Mouse (Mus musculus): ENCODE results near the gene Tdp1. TPM values are rescaled to one million over a fixed set of nuclear protein-coding genes. Genes with fewer than 3 reads are reported as not detected.

The Tdp1 gene
- polyA plus RNA-seq, 1 experiment from 2014 or later = 21.2 TPM

DNA sequence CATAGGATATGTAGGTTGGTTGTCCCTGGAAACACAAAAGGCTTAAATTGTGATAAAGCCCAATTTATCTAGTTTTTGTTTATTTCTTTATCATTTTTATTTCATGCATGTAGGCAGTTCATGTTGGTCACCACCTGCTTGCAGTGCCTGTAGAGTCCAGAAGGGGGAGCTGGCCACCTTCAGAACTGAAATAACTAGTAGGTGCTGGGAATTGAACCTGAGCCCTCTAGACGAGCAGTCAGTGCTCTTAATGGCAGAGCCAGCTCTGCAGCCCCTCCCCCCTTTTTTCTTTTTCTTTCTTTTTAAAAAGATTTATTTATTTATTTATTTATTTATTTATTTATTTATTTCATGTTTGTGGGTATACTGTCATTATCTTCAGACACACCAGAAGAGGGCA, 89.3 kb downstream of the Tdp1 start:
- WGBS = 82% methylated on average over 1 of the region's 1 CpGs
- no peak for ATAC-seq (replicated peaks; ENCODE audit: insufficient number of reproducible peaks, insufficient read depth, low FRiP score, low read depth)
- Histone ChIP-seq H3K9ac (no peak overlapping the region), H3K36me3 (no peaks in the 10 kb centered on the region), H3K4me3 (no peak overlapping the region), H3K4me1 (replicated peaks) (no peaks in the 10 kb centered on the region), H3K27me3 (peaks cover 15% of the 10 kb centered on the region), H3K9me3 (replicated peaks) (no peaks in the 10 kb centered on the region), H3K27ac (no peak overlapping the region), H3K4me2 (no peak overlapping the region)

- Histone ChIP-seq H3K9me3 (replicated peaks) (no peaks in the 10 kb centered on the region), H3K4me3 (no peak overlapping the region), H3K36me3 (no peaks in the 10 kb centered on the region), H3K27ac (no peak overlapping the region), H3K4me2 (no peak overlapping the region), H3K27me3 (no peaks in the 10 kb centered on the region), H3K4me1 (replicated peaks) (no peaks in the 10 kb centered on the region), H3K9ac (no peak overlapping the region)
- 62% methylated on average over 4 of the region's 4 CpGs for WGBS
- no peak for ATAC-seq (replicated peaks; ENCODE audit: insufficient number of reproducible peaks, insufficient read depth, low FRiP score, low read depth)
Observed at GRCm38 (mm10) chr12:99979541-99979940, 95.2 kb downstream of the Tdp1 start.

GRCm38 (mm10) chr12:99986797-99987196, 102.5 kb downstream of the Tdp1 start:
- Histone ChIP-seq H3K27ac (no peak overlapping the region), H3K9ac (no peak overlapping the region), H3K4me3 (no peak overlapping the region), H3K36me3 (no peaks in the 10 kb centered on the region), H3K4me2 (no peak overlapping the region), H3K27me3 (no peaks in the 10 kb centered on the region), H3K4me1 (replicated peaks) (no peaks in the 10 kb centered on the region), H3K9me3 (replicated peaks) (no peaks in the 10 kb centered on the region)
- WGBS = 85% methylated on average over 5 of the region's 5 CpGs
- ATAC-seq (replicated peaks; ENCODE audit: insufficient number of reproducible peaks, insufficient read depth, low FRiP score, low read depth) = no peak

DNA sequence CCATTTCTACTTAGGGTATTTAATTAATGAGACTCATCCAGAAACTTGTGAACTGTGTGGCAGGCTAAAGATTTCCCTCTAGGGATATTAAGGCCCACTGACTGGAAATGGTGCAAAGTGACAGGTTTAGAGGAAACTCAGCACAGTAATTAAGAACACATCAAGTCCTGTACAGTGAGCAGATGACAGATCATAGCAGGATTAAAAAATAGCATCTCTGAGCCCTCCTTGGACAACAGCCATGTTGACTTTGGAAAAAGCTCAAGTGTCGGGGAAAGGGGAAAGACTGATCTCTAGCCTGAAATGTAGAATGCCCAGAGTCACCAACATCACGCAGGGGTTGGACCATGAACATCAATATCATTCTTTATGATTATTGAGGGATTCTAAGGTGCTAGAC, 103.8 kb downstream of the Tdp1 start:
- no peak for ATAC-seq (replicated peaks; ENCODE audit: insufficient number of reproducible peaks, insufficient read depth, low FRiP score, low read depth)
- 60% methylated on average over 2 of the region's 2 CpGs for WGBS
- no peak overlapping the region for H3K4me3 ChIP-seq
- H3K27ac ChIP-seq = no peak overlapping the region
- no peaks in the 10 kb centered on the region for H3K27me3 ChIP-seq
- H3K9ac ChIP-seq = no peak overlapping the region
- H3K4me2 ChIP-seq = no peak overlapping the region
- H3K36me3 ChIP-seq = no peaks in the 10 kb centered on the region
- H3K9me3 ChIP-seq (replicated peaks) = no peaks in the 10 kb centered on the region
- H3K4me1 ChIP-seq (replicated peaks) = no peaks in the 10 kb centered on the region

- H3K36me3 ChIP-seq = no peaks in the 10 kb centered on the region
- H3K4me3 ChIP-seq = no peak overlapping the region
- H3K4me2 ChIP-seq = no peak overlapping the region
- H3K4me1 ChIP-seq (replicated peaks) = no peaks in the 10 kb centered on the region
- H3K9ac ChIP-seq = no peak overlapping the region
- no peaks in the 10 kb centered on the region for H3K27me3 ChIP-seq
- ATAC-seq (replicated peaks; ENCODE audit: insufficient number of reproducible peaks, insufficient read depth, low FRiP score, low read depth) = no peak
- no peaks in the 10 kb centered on the region for H3K9me3 ChIP-seq (replicated peaks)
- H3K27ac ChIP-seq = no peak overlapping the region
- WGBS = 85% methylated on average over 11 of the region's 11 CpGs
Observed at GRCm38 (mm10) chr12:99992362-99992862, 108.1 kb downstream of the Tdp1 start.

GRCm38 (mm10) chr12:99993146-99993890, 109.0 kb downstream of the Tdp1 start:
- Histone ChIP-seq H3K4me3 (no peak overlapping the region), H3K27ac (no peak overlapping the region), H3K9me3 (replicated peaks) (no peaks in the 10 kb centered on the region), H3K27me3 (no peaks in the 10 kb centered on the region), H3K36me3 (no peaks in the 10 kb centered on the region), H3K4me2 (no peak overlapping the region), H3K9ac (no peak overlapping the region), H3K4me1 (replicated peaks) (no peaks in the 10 kb centered on the region)
- ATAC-seq (replicated peaks; ENCODE audit: insufficient number of reproducible peaks, insufficient read depth, low FRiP score, low read depth) = no peak
- 80% methylated on average over 10 of the region's 10 CpGs for WGBS

DNA sequence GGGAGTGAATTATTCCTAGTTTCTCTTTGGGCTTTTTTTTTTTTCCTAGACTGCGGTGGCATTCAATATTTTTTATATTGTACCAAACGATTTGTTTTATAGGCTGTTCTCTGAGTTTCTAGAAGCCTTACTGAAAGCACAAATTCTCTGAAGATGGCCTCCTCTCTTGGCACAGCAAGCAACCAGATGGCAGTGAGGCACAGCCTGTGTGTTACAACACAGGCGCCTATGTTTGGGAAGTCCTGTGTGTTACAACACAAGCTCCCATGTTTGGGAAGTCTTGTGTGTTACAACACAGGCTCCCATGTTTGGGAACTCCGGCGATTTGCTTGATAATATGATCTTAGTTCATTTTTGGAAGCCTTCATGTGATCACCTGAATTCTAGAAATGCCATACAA, 111.6 kb downstream of the Tdp1 start:
- H3K4me1 ChIP-seq (replicated peaks) = no peaks in the 10 kb centered on the region
- no peak for ATAC-seq (replicated peaks; ENCODE audit: insufficient number of reproducible peaks, insufficient read depth, low FRiP score, low read depth)
- H3K36me3 ChIP-seq = no peaks in the 10 kb centered on the region
- H3K4me2 ChIP-seq = no peak overlapping the region
- WGBS = 87% methylated on average over 5 of the region's 5 CpGs
- H3K27ac ChIP-seq = no peak overlapping the region
- no peak overlapping the region for H3K9ac ChIP-seq
- H3K9me3 ChIP-seq (replicated peaks) = no peaks in the 10 kb centered on the region
- H3K4me3 ChIP-seq = no peak overlapping the region
- H3K27me3 ChIP-seq = no peaks in the 10 kb centered on the region

- no peak overlapping the region for H3K27ac ChIP-seq
- H3K36me3 ChIP-seq = no peaks in the 10 kb centered on the region
- 78% methylated on average over 5 of the region's 5 CpGs for WGBS
- H3K4me2 ChIP-seq = no peak overlapping the region
- H3K9me3 ChIP-seq (replicated peaks) = no peaks in the 10 kb centered on the region
- no peaks in the 10 kb centered on the region for H3K27me3 ChIP-seq
- no peak overlapping the region for H3K9ac ChIP-seq
- H3K4me3 ChIP-seq = no peak overlapping the region
- no peaks in the 10 kb centered on the region for H3K4me1 ChIP-seq (replicated peaks)
- ATAC-seq (replicated peaks; ENCODE audit: insufficient number of reproducible peaks, insufficient read depth, low FRiP score, low read depth) = no peak
Observed at GRCm38 (mm10) chr12:99999726-100000125, 115.4 kb downstream of the Tdp1 start.

GRCm38 (mm10) chr12:100000381-100000780, 116.1 kb downstream of the Tdp1 start:
- no peaks in the 10 kb centered on the region for H3K4me1 ChIP-seq (replicated peaks)
- no peak for ATAC-seq (replicated peaks; ENCODE audit: insufficient number of reproducible peaks, insufficient read depth, low FRiP score, low read depth)
- no peaks in the 10 kb centered on the region for H3K27me3 ChIP-seq
- H3K4me3 ChIP-seq = no peak overlapping the region
- H3K4me2 ChIP-seq = no peak overlapping the region
- H3K9ac ChIP-seq = no peak overlapping the region
- H3K36me3 ChIP-seq = no peaks in the 10 kb centered on the region
- H3K9me3 ChIP-seq (replicated peaks) = no peaks in the 10 kb centered on the region
- H3K27ac ChIP-seq = no peak overlapping the region
- 86% methylated on average over 7 of the region's 7 CpGs for WGBS

DNA sequence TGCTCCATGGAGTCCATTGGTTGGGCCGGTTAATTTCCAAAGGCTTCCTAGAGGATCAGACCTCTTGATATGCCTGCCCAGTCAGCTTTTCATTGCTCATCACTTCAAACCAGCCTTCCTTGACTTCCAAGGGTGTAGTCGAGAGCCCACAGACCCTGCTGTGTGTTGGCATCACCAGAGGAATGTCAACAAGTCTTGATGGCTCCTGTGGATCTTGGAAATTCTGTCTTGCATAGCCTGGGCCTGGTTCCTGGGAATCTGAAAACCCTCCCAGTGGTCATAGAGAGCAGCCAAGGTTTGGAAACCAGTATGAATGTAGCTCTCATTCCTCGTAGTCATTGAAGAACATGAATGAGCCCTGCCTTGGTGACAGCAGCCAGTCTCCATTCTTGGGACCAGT, 116.9 kb downstream of the Tdp1 start:
- Histone ChIP-seq H3K4me1 (replicated peaks) (no peaks in the 10 kb centered on the region), H3K27ac (no peak overlapping the region), H3K4me2 (no peak overlapping the region), H3K27me3 (no peaks in the 10 kb centered on the region), H3K4me3 (no peak overlapping the region), H3K36me3 (no peaks in the 10 kb centered on the region), H3K9me3 (replicated peaks) (no peaks in the 10 kb centered on the region), H3K9ac (no peak overlapping the region)
- ATAC-seq (replicated peaks; ENCODE audit: insufficient number of reproducible peaks, insufficient read depth, low FRiP score, low read depth) = no peak
- 84% methylated on average over 3 of the region's 3 CpGs for WGBS

DNA sequence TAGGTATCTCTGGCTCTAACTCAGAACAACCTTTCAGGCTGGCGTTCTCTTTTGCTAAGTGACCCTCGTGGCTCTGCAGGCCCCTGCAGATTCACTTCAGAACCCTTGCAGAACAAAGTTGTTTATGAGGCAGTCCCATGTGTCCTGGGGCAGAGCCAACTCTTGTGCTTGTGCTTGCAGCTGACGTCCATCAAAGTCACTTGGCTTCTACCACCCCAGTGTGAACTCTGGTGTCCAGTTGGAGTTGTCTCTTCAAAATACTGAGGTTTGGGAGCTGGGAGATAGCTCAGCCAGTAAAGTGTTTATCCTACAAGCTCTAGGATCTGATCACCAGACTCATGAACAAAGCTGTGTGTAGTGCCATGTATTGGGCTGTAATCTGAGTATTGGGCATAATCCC, 117.6 kb downstream of the Tdp1 start:
- no peak for ATAC-seq (replicated peaks; ENCODE audit: insufficient number of reproducible peaks, insufficient read depth, low FRiP score, low read depth)
- H3K36me3 ChIP-seq = no peaks in the 10 kb centered on the region
- H3K27me3 ChIP-seq = no peaks in the 10 kb centered on the region
- H3K4me3 ChIP-seq = no peak overlapping the region
- no peaks in the 10 kb centered on the region for H3K4me1 ChIP-seq (replicated peaks)
- 57% methylated on average over 3 of the region's 3 CpGs for WGBS
- no peak overlapping the region for H3K4me2 ChIP-seq
- no peak overlapping the region for H3K9ac ChIP-seq
- no peak overlapping the region for H3K27ac ChIP-seq
- H3K9me3 ChIP-seq (replicated peaks) = no peaks in the 10 kb centered on the region

DNA sequence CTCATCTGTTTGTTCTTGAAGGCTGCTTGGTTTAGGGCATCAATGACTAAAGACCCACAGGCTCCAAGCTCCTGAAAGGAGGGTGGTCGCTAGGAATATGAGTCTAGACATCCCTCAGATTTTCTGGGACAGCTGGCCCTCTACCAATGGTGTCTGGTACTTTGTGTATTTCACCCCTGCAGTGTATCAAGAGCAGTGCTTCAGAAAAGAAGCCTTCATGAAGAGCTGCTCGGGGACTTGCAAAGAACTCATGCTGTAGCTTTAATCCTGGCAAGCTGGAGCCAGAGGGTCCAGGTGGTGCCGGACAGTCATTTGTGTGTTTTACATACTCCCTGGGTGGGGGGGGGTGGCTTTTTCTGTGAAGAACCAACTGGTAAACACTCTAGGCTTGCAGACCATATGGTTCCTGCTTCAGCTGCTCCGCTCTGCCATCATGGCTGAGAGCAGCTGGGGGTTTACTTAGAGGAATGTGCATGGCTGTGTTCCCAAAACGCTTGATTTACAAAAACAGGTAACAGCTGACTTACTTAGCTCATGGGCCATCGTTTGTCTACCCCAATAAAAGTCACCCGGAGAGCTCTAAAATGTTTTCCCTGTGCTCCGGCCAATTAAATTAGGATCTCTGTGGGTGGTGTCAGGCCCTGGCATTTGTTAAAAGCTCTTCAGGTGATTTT, 118.7 kb downstream of the Tdp1 start:
- no peaks in the 10 kb centered on the region for H3K36me3 ChIP-seq
- H3K4me1 ChIP-seq (replicated peaks) = no peaks in the 10 kb centered on the region
- H3K27ac ChIP-seq = no peak overlapping the region
- no peak for ATAC-seq (replicated peaks; ENCODE audit: insufficient number of reproducible peaks, insufficient read depth, low FRiP score, low read depth)
- H3K4me2 ChIP-seq = no peak overlapping the region
- WGBS = 54% methylated on average over 8 of the region's 8 CpGs
- H3K27me3 ChIP-seq = no peaks in the 10 kb centered on the region
- no peak overlapping the region for H3K4me3 ChIP-seq
- H3K9me3 ChIP-seq (replicated peaks) = no peaks in the 10 kb centered on the region
- no peak overlapping the region for H3K9ac ChIP-seq
